Mouse (Mus musculus) lung, embryonic 14.5 days (tissue): Measurements from ENCODE around the gene Ssna1. TPM values are rescaled to one million over a fixed set of nuclear protein-coding genes. Genes with fewer than 3 reads are reported as not detected.

Experiments used
- ATAC-seq: fragments of 200-750 bp; cut with Nextera tagmentation; 2 replicates; pipeline ENCODE4 v1.8.0; 2017; ENCODE audit warnings: mild to moderate bottlenecking, moderate TSS enrichment, moderate library complexity; ENCODE audit not compliant: insufficient read depth
- DNase-seq: peaks from one replicate; pipeline ENCODE4 v3.0.0-alpha.2; 2015
- H3K27ac ChIP-seq: fragments of 300-500 bp; sonication (generic); 2 replicates; pipeline ENCODE4 v1.5.1; 2014; ENCODE audit warnings: low read depth, mild to moderate bottlenecking, moderate library complexity
- H3K27me3 ChIP-seq: fragments of 300-500 bp; sonication (generic); 2 replicates; pipeline ENCODE4 v1.6.1; 2014; ENCODE audit warnings: low read length, control low read depth; ENCODE audit not compliant: insufficient read depth
- H3K36me3 ChIP-seq: fragments of 300-500 bp; sonication (generic); 2 replicates; pipeline ENCODE4 v1.6.1; 2014; ENCODE audit warnings: control low read depth; ENCODE audit not compliant: insufficient read depth
- H3K4me1 ChIP-seq: fragments of 300-500 bp; sonication (generic); 2 replicates; pipeline ENCODE4 v1.6.1; 2014; ENCODE audit warnings: antibody characterized with exemption, control low read depth; ENCODE audit not compliant: insufficient read depth
- H3K4me2 ChIP-seq: fragments of 300-500 bp; sonication (generic); 2 replicates; pipeline ENCODE4 v1.6.1; 2014; ENCODE audit warnings: mild to moderate bottlenecking
- H3K4me3 ChIP-seq: fragments of 300-500 bp; sonication (generic); 2 replicates; pipeline ENCODE4 v1.5.1; 2014; ENCODE audit warnings: low read depth, low read length
- H3K9ac ChIP-seq: fragments of 300-500 bp; sonication (generic); 2 replicates; pipeline ENCODE4 v1.6.1; 2014
- H3K9me3 ChIP-seq: fragments of 300-500 bp; sonication (generic); 2 replicates; pipeline ENCODE4 v1.6.1; 2016; ENCODE audit warnings: low read depth, low read length, control low read depth
- CTCF ChIP-seq: IDR thresholded peaks from 2 replicates; pipeline ENCODE4 v1.5.1; 2016; ENCODE audit warnings: antibody characterized with exemption, low read depth
- WGBS: fragments of 180-500 bp; shearing (Covaris S2); extraction: QIAGEN DNeasy Blood & Tissue Kit; methylation state at CpG from one replicate; pipeline ENCODE4 v1.1.7; 2014; 5-methylcytosine and 5-hydroxymethylcytosine counted together
- polyA plus RNA-seq: library from polyadenylated mRNA; unstranded; fragments of >200 nt; fragmentation: Nextera tagmentation; extraction: Ambion mirVana; gene quantifications from 2 replicates; pipeline ENCODE4 v1.2.1, GENCODE M21; 2014

Ssna1 gene
- polyA plus RNA-seq, 1 experiment from 2014 or later: 229 TPM

GRCm38 (mm10) chr2:25265897-25266656 is 6.2 kb downstream of the Ssna1 start:
- Histone ChIP-seq H3K27me3 (peaks cover 16% of the 10 kb centered on the region), H3K36me3 (peaks cover 27% of the 10 kb centered on the region), H3K9me3 (no peaks in the 10 kb centered on the region), H3K4me3 (no peak overlapping the region), H3K4me1 (no peaks in the 10 kb centered on the region), H3K9ac (no peak overlapping the region), H3K27ac (no peak overlapping the region), H3K4me2 (no peak overlapping the region)
- WGBS: 60% methylated on average over 6 of the region's 6 CpGs
- no peak for ATAC-seq
- no peak for DNase-seq
- TF ChIP-seq CTCF: no peak

DNA sequence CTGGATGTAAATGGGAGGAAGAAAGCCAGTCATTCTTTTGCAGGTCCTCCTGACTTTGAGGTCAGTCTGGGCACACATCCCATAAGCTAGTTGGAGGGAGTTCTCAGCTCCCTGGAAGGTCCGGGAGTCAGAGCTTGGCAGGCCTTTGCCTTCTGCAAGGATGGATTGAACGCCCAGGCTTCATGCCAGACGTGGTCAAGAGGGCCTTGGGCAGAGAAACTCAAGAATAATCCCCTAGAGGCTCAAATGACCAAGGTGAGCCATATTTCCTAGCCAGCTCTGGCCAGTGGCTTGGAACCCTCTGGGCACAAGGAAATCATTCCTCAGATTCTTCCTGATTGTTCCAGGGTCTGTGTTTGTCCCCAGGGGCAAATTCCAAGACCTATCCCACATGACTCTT is 7.4 kb downstream of the Ssna1 start:
- WGBS: 62% methylated on average over 3 of the region's 3 CpGs
- no peaks in the 10 kb centered on the region for H3K9me3 ChIP-seq
- H3K27me3 ChIP-seq: peaks cover 16% of the 10 kb centered on the region
- no peak for TF ChIP-seq CTCF
- no peak overlapping the region for H3K4me2 ChIP-seq
- H3K36me3 ChIP-seq: peaks cover 16% of the 10 kb centered on the region; the same call in 1 of the 2 replicates
- no peaks in the 10 kb centered on the region for H3K4me1 ChIP-seq
- ATAC-seq: no peak
- no peak overlapping the region for H3K4me3 ChIP-seq
- no peak for DNase-seq
- H3K27ac ChIP-seq: no peak overlapping the region
- no peak overlapping the region for H3K9ac ChIP-seq

DNA sequence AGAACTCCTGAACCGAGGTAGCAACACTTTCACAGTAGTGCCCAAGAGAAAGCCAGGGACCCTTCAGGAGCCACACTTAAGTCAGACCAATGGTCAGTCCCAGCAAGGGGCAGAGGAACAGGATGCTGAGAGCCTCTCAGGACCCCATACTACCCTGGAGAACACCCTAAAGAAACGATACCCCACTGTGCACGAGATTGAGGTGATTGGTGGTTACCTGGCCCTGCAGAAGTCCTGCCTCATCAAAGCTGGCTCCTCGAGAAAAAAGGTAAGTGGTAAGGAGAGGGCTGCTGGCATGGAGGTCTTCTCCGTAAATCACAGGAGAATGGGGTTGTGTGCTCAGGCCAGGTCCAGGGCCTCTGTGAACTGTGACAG is 8.0 kb downstream of the Ssna1 start:
- TF ChIP-seq CTCF: no peak
- Histone ChIP-seq H3K4me1 (no peaks in the 10 kb centered on the region), H3K9me3 (no peaks in the 10 kb centered on the region), H3K36me3 (peaks cover 10% of the 10 kb centered on the region; the same call in 1 of the 2 replicates), H3K27me3 (peaks cover 16% of the 10 kb centered on the region), H3K4me2 (peak overlapping the region; percentile 100; the same call in 1 of the 2 replicates), H3K27ac (no peak overlapping the region), H3K4me3 (peak overlapping the region; percentile 74; the same call in 1 of the 2 replicates), H3K9ac (no peak overlapping the region; the same call in 1 of the 2 replicates)
- 70% methylated on average over 5 of the region's 5 CpGs for WGBS
- no peak for DNase-seq
- no peak for ATAC-seq

GRCm38 (mm10) chr2:25263623-25264285 is 8.5 kb downstream of the Ssna1 start:
- H3K4me2 ChIP-seq: peak overlapping the region; percentile 100
- DNase-seq: no peak
- WGBS: 19% methylated on average over 12 of the region's 12 CpGs
- peaks cover 16% of the 10 kb centered on the region for H3K27me3 ChIP-seq
- no peak for ATAC-seq
- H3K9ac ChIP-seq: peak overlapping the region; percentile 54
- H3K27ac ChIP-seq: no peak overlapping the region
- H3K4me1 ChIP-seq: no peaks in the 10 kb centered on the region
- no peak for TF ChIP-seq CTCF
- peaks cover 5% of the 10 kb centered on the region; the same call in 1 of the 2 replicates for H3K36me3 ChIP-seq
- peak overlapping the region; percentile 74 for H3K4me3 ChIP-seq
- no peaks in the 10 kb centered on the region for H3K9me3 ChIP-seq

GRCm38 (mm10) chr2:25262795-25263622 is 9.2 kb downstream of the Ssna1 start:
- no peak for TF ChIP-seq CTCF
- H3K9ac ChIP-seq: peak overlapping the region; percentile 54
- H3K4me3 ChIP-seq: peak overlapping the region; percentile 74
- no peak overlapping the region for H3K27ac ChIP-seq
- H3K9me3 ChIP-seq: no peaks in the 10 kb centered on the region
- under 1% methylated on average over 82 of the region's 82 CpGs for WGBS
- no peaks in the 10 kb centered on the region for H3K36me3 ChIP-seq
- ATAC-seq (peak; percentile 28), DNase-seq (peak; percentile 49)
- H3K27me3 ChIP-seq: peaks cover 16% of the 10 kb centered on the region
- H3K4me2 ChIP-seq: peak overlapping the region; percentile 100
- no peaks in the 10 kb centered on the region for H3K4me1 ChIP-seq

GRCm38 (mm10) chr2:25262291-25262767 is 9.9 kb downstream of the Ssna1 start, which contains the start of gene Tprn:
TSS of gene Tprn (plus strand) at chr2:25262618.
- TF ChIP-seq CTCF: no peak
- WGBS: under 1% methylated on average over 39 of the region's 39 CpGs
- Histone ChIP-seq H3K4me3 (peak within 1 kb of the TSS; percentile 74), H3K27me3 (peaks cover 16% of the 10 kb centered on the region), H3K36me3 (no peaks in the 10 kb centered on the region), H3K9me3 (no peaks in the 10 kb centered on the region), H3K27ac (no peak within 1 kb of the TSS), H3K9ac (peak within 1 kb of the TSS; percentile 54), H3K4me1 (no peaks in the 10 kb centered on the region), H3K4me2 (peak within 1 kb of the TSS; percentile 100)
- ATAC-seq: peak; percentile 99
- peak; percentile 97 for DNase-seq
